ENCODE assay signal across 9 mouse cellular contexts in genomic region chr10:3941054-3941757, GRCm38 (mm10). TPM values are rescaled to one million over a fixed set of nuclear protein-coding genes. Genes with fewer than 3 reads are reported as not detected.
DNase-seq lines count a peak whose midpoint lies in the region; ATAC-seq and TF ChIP-seq lines count a peak whose summit lies in the region.
"Had no signal": no experiment of that assay in that cellular context is flagged by ENCODE, and none has a peak within 500 bp of the region (broad histone marks: within the 10 kb centered on the region; RNA-seq: fewer than 3 reads in every experiment).

No protein-coding gene starts in this region.

- intact Hi-C loops in left cerebral cortex, postnatal 36 days (cut with DNase I) = loop anchor here (5.0 kb wide), 2 partner anchors 199 to 609 kb away; partner anchors contain the start of gene Plekhg1

- H3K27ac ChIP-seq in hindbrain, postnatal 0 days = no peak overlapping the region
- H3K27ac ChIP-seq in hindbrain, embryonic 16.5 days (ENCODE audit: low read depth, low read length) = no peak overlapping the region
- peak overlapping the region; percentile 81 for H3K27ac ChIP-seq in kidney, embryonic 15.5 days
- H3K27ac ChIP-seq: macrophage had no signal

- no peak overlapping the region for H3K4me3 ChIP-seq in hindbrain, postnatal 0 days (ENCODE audit: low read length)
- no peak overlapping the region for H3K4me3 ChIP-seq in hindbrain, embryonic 16.5 days (ENCODE audit: low read length)
- no peak overlapping the region for H3K4me3 ChIP-seq in kidney, embryonic 15.5 days (replicated peaks)

- H3K4me2 ChIP-seq in hindbrain, postnatal 0 days (ENCODE audit: low read depth, low read length) = no peak overlapping the region
- no peak overlapping the region for H3K4me2 ChIP-seq in hindbrain, embryonic 16.5 days (ENCODE audit: low read length)
- H3K4me2 ChIP-seq in kidney, embryonic 15.5 days = no peak overlapping the region

- ATAC-seq in hindbrain, postnatal 0 days = peak; percentile 31; the same call in 1 of the 2 replicates
- ATAC-seq in hindbrain, embryonic 16.5 days = no peak
- peak; percentile 79 for ATAC-seq in kidney, embryonic 15.5 days (replicated peaks; ENCODE audit: low FRiP score)

- H3K9me3 ChIP-seq in hindbrain, postnatal 0 days (ENCODE audit: low read length) = no peaks in the 10 kb centered on the region
- no peaks in the 10 kb centered on the region for H3K9me3 ChIP-seq in hindbrain, embryonic 16.5 days (ENCODE audit: control insufficient read depth, low read length)
- no peaks in the 10 kb centered on the region for H3K9me3 ChIP-seq in kidney, embryonic 15.5 days (replicated peaks)

- no peak for DNase-seq in hindbrain, postnatal 0 days (ENCODE audit: low spot score)
- peak; percentile 67 for DNase-seq in forelimb bud, embryonic 11.5 days (ENCODE audit: low read depth, low spot score)
- DNase-seq in retina, postnatal 1 day = peak; percentile 87
- no peak for DNase-seq in right cerebral cortex, adult 18-20 months
- no peak for DNase-seq in left cerebral cortex, postnatal 36 days (ENCODE audit: low spot score in 2 of 2)
- DNase-seq in layer of hippocampus, adult 8-10 months (ENCODE audit: low spot score in 2 of 2) = no peak

- WGBS in hindbrain, postnatal 0 days = 40% methylated on average over 11 of the region's 11 CpGs
- 33% methylated on average over 11 of the region's 11 CpGs for WGBS in hindbrain, embryonic 16.5 days
- 31% methylated on average over 11 of the region's 11 CpGs for WGBS in kidney, embryonic 15.5 days

- H3K9ac ChIP-seq in hindbrain, postnatal 0 days (replicated peaks; ENCODE audit: low read length) = no peak overlapping the region
- no peak overlapping the region for H3K9ac ChIP-seq in hindbrain, embryonic 16.5 days (ENCODE audit: low read depth, low read length)
- H3K9ac ChIP-seq in kidney, embryonic 15.5 days = no peak overlapping the region

- no peaks in the 10 kb centered on the region for H3K27me3 ChIP-seq in hindbrain, postnatal 0 days (ENCODE audit: insufficient read depth, low read length)
- no peaks in the 10 kb centered on the region for H3K27me3 ChIP-seq in hindbrain, embryonic 16.5 days (replicated peaks; ENCODE audit: control insufficient read depth, insufficient read depth, low read length)
- no peaks in the 10 kb centered on the region for H3K27me3 ChIP-seq in kidney, embryonic 15.5 days

- H3K4me1 ChIP-seq in hindbrain, postnatal 0 days (ENCODE audit: insufficient read depth, low read length) = no peaks in the 10 kb centered on the region
- no peaks in the 10 kb centered on the region for H3K4me1 ChIP-seq in hindbrain, embryonic 16.5 days (ENCODE audit: control insufficient read depth, insufficient read depth, low read depth, low read length)
- peaks cover 18% of the 10 kb centered on the region for H3K4me1 ChIP-seq in kidney, embryonic 15.5 days

- H3K36me3 ChIP-seq in hindbrain, postnatal 0 days (ENCODE audit: insufficient read depth, low read length) = no peaks in the 10 kb centered on the region; the same call in 1 of the 2 replicates
- H3K36me3 ChIP-seq in hindbrain, embryonic 16.5 days (ENCODE audit: control insufficient read depth, insufficient read depth, low read length) = no peaks in the 10 kb centered on the region; the same call in 1 of the 2 replicates
- H3K36me3 ChIP-seq in kidney, embryonic 15.5 days = peaks cover 25% of the 10 kb centered on the region; the same call in 1 of the 2 replicates

- TF ChIP-seq CTCF in hindbrain, postnatal 0 days (IDR thresholded peaks at IDR 0.05; ENCODE audit: low read depth) = no peak

RNA-seq across cellular contexts. Expression of gene Mthfd1l, which starts 31.7 kb away (rescaled TPM):
- 9.0 and 10.7 TPM in 2 replicates for total RNA-seq in hindbrain, postnatal 0 days (2014; rRNA removed)
- polyA plus RNA-seq in hindbrain, postnatal 0 days (2015; fragmentation: Nextera tagmentation; extraction: Ambion mirVana) = 7.4 and 7.6 TPM in 2 replicates
- polyA plus RNA-seq in hindbrain, embryonic 16.5 days (2015; fragmentation: Nextera tagmentation; extraction: Ambion mirVana) = 7.2 and 7.9 TPM in 2 replicates
- polyA plus RNA-seq in kidney, embryonic 15.5 days (2015; fragmentation: Nextera tagmentation; extraction: Ambion mirVana) = 17.1 and 18.4 TPM in 2 replicates
- total RNA-seq in left cerebral cortex, postnatal 36 days (2021) = 10 to 100 TPM; 12.3 to 13.0 TPM
- total RNA-seq in layer of hippocampus, adult 8-10 months (2022) = 10 to 100 TPM in 3 of 4 experiments, 1 to 10 TPM in 1; 9.2 to 13.8 (median 11.7) TPM

Comparison
In these comparisons a context has a peak if more than half of its experiments do, and no peak if none do; other contexts are left out.
1. DNase-seq: peak in forelimb bud, embryonic 11.5 days (single experiment) and retina, postnatal 1 day (single experiment); none in hindbrain, postnatal 0 days (single experiment), right cerebral cortex, adult 18-20 months (single experiment), left cerebral cortex, postnatal 36 days (0 of 2) and layer of hippocampus, adult 8-10 months (0 of 2).